Mouse (Mus musculus): Measurements from ENCODE around the gene Jup. TPM values are rescaled to one million over a fixed set of nuclear protein-coding genes. Genes with fewer than 3 reads are reported as not detected.

Gene Jup
- 213 and 239 TPM in 2 replicates for polyA plus RNA-seq (2012; rRNA removed)

DNA sequence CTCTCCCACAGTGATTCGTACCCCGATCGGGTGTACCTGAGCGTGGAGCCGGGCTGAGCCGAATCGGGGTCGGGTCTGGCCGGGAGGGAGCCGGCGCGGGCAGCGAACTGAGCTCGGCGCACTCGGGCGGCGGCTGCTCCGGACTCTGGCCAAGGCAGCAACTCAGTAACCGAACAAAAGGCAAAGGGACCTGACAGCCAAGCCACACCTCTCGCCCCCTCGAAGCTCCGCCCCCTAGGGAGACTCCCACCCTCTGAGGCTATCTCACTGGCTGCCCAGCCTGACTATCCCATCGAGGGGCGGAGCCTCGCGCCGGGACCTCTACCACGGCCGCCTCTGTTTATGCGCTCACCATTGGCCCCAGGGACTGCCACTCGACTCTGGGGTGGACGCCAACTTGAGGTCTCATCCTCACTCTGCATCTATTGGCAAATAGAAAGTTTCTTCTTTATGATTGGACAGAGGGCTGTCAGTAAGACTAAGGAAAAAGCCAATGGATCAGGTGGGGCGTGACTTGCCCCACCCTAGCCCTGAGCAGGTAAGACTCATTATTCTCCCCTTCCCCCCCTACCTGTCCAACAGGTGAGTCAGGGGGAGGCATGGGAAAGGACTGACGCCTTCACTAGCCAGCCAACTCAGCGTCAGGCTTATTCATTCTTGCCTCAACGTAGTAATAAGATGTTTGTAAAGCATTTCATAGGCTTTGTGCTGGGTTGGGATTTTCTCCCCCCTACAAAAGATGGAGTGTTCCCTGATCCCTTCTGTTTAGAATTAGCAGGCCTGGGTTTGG, at the start of gene Jup:
Gene Jup (minus strand): TSS at position 164 of the 790 bp plus-strand sequence.
- DNase-seq (ENCODE audit: low read depth): peak; percentile 98

DNA sequence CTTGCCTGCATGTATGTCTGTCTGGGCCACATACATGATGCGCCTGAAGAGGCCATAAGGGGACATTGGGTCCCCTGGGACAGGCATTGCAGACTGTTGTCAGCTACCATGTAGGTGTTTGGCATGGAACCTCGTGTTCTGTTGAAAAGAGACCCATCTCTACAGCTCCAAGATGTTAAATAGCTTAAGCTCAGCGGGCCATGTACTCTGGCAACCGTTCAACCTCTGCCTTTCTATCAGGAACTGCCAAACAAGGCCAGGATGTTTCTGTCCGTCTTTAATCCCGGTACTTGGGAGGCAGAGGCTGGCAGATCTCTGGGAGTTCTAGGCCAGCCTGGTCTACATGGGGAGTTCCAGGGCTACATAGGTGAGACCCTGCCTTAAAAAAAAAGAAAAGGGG, 45.1 kb upstream of the Jup start:
- no peak for DNase-seq (ENCODE audit: low read depth)

DNA sequence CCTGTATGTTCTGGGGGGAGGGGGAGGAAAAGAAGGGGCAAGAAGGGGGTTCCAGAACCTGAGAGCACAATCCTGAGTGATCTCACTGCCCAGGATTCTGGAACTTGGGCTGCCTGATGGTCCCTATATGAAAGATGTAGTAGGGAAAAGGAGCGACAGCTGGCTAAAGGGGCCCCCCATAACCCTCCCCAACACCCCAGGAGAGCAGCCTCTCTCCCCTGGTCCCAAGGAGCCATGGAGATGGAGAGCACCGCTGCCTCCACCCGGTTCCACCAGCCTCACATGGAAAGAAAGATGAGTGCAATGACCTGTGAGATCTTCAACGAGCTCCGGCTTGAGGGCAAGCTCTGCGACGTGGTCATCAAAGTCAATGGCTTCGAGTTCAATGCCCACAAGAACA, 44.2 kb upstream of the Jup start, which contains the start of the genes Nt5c3b and Klhl10:
Gene Nt5c3b (minus strand): TSS at position 12 of the 400 bp plus-strand sequence.
Gene Klhl10 (plus strand): TSS at position 121 of the 400 bp plus-strand sequence.
- DNase-seq (ENCODE audit: low read depth): no peak

DNA sequence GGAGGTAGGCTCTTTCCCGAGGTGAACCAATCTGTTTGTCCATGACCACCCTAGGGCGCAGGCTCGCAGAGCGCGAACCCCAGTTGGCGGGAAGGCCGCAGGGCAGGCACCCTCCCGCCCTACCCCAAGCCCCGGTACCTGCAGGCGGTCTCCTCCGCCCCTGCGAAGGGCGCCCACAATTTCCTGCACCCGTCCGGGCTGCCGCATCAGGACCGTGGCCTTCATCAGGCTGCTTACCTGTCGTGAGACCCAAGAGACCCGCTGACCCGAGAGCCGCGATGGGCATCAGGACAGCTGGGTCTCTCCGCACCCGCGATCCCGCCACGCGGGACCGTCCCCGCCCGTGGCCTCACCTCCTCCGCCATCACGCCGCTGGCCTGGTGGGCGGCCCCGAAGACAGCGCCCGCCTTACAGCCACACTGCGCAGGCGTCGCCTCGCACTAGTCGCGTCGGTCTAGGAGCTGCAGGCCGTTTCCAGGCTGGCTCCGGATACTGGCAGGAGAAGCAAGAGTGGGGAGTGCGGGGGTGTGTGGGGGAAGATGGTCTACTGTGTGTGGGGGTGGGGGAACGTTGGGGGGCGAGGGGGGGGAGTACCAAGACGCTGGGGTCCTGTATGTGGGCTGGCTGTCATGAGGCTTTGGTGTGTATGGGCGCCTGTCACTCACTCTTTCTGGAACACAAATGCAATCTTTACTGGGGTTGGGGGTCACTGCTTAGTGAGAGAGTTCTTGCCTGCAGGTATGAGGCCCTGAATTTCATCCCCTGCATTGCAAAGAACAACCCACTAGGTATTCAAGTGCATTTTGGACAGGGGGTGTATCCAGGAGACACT, 43.3 kb upstream of the Jup start:
- no peak for DNase-seq (ENCODE audit: low read depth)

DNA sequence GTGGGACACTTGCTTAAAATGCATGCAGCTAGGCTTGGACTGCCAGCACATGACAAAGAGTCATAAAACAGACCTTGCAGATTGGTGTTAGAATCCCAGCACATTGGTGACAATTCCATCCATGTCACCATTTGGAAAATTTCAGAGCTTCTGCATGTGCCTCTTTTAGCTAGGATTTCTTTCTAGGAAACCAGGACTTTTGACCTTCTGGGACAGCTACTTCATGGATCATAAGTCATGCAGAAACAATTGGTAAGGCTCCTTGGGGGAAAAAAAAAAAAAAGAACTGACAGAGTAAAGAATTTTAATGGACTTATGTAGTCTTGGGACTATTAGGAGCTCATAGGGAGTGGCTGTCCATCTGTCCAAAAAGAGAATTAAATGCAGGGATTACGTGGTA, 40.3 kb upstream of the Jup start:
- DNase-seq (ENCODE audit: low read depth): no peak

DNA sequence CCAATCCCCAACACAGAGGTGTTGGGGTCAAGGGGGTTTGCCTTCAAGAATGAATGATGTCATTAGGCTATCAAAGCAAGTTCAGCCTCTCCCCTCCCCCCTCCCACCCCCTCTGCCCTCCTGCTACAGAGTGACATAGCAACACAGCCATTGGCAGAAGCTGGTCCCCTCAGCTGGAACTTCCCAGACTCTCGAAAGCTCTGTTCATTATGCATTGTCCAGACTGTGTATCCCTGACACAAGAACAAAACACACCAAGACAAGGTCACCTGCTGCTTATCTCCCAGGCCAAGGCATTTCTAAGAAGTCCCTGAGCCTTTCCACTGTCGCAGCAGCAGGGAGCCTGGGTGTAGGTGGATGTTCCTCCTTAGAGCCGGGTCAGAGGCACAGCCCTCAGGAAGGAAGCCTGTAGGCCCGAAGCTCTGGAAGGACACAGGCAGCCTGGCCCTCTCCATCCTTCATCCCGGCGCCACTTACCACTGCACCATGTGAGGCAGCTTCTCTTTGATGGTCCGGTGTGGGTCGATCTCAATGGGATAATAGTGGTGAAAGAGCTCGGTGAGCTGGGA, 38.2 kb upstream of the Jup start:
- no peak for DNase-seq (ENCODE audit: low read depth)

DNA sequence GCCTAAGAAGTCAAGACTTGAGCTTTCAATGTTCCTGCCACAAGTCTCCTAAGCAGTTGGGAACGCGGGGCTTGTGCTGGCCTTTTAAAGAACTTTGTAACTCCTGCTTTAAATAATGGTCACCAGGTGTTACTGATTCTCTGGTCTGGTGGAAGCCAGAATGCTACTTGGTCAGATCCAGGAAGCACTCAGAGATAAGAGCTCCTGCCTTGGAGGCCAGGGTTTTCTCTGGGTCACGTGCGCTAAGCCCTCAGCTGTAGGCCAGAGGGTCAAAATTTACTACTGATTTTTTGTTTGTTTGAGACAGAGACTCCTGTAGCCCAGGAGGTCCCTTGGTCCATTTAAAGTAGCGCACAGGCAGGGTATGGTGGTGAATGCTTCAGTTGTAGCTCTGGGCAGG, 34.4 kb upstream of the Jup start:
- no peak for DNase-seq (ENCODE audit: low read depth)

DNA sequence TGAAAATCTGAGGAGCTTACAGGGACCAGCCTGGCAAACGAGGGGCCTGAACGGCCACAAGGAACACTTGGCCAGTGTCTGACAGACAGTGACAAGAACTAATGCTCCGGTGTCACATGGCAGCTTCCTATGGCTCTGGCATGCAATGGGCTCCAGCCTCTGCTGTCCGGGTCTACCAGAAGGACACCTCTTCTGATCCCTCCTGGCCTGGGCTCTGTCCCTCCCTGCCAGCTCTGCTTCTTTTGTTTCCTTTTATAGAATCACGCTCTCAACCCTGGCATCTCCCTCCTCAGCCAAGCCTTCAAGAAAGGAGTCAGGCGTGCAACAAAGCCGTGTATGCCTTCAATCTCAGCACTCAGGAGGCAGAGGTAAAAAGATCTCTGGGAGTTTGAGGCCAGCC, 32.5 kb upstream of the Jup start:
- no peak for DNase-seq (ENCODE audit: low read depth)

DNA sequence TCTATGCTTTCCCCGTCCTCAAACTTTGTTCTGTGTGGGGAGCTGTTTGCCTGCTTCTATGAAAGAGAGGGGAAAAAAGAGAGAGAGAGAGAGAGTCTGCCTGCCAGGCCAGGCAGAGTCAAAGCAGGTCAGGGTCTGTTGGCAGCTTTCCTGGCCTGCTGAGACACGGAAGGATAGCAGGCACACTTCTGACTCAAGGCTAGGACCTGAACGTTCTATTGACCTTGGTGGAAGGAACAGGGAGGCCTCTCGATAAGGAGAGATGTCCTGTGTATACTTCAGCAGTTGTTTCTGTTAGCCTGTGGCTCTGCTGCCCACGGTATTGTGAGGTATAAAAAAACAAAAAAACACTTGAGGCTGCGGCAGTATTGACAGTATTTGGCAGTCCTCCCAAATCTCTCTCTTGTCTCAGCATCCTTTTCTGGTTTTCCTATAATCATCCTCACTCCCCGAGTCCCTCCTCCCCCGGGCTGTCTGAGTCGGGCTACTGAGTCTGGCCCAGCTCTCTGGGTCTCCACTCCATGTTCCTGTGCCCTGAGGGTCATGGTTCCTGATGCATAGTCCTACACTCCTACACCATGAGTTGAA, 31.1 kb upstream of the Jup start:
- no peak for DNase-seq (ENCODE audit: low read depth)

DNA sequence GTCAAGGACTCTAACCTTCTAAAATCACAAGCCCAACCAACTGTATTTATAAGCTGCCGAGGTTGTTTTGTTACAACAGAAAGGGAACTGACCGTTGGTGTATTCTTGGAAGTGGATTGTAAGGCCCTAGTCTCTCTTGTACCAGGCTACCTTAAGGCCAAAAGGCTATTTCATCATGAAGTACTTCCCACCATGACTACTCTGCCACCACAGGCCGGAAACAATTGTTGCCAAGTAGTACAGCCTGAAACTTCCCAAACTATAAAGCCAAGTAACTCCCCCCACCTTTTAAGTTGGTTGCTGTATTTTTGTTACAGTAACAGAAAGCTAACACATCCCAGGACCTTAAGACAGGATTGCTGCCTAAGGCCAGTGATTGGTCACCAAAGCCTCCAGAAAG, 29.3 kb upstream of the Jup start:
- DNase-seq (ENCODE audit: low read depth): no peak

DNA sequence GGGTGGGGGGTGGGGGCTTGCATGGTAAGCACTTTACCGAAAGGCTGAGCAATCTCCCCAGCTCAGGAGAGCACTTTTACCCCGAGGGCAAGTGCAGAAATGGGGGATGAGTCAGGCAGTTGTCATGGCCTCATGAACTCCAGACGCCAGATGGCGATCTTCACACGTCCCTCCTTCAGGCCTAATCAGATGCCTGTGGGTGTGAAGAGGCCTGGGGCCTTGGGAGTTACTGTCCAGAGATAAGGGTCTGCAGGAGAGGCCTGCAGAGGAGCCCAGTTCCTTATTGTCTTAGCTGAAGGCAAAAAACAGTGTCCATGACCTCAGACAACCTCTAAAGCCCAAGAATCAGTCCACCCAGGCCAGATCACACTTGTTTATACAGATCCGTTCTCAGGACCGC, 28.3 kb upstream of the Jup start:
- no peak for DNase-seq (ENCODE audit: low read depth)

DNA sequence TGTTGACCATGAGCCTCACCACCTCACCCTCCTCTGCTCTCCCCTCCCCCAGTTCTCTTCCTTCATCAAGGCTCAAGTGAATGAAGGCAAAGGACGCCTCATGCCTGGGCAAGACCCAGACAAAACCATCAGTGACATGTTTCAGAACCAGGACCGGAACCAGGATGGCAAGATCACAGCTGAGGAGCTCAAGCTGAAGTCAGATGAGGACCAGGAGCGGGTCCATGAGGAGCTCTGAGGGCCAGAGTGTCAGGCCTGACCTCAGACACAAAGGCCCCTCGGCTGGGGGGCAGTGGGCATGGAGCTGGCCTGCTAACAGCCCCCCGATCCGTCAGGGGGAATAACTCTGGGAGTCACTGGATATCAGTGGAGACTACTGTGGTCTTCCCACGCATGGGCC, 26.3 kb upstream of the Jup start:
- DNase-seq (ENCODE audit: low read depth): no peak

DNA sequence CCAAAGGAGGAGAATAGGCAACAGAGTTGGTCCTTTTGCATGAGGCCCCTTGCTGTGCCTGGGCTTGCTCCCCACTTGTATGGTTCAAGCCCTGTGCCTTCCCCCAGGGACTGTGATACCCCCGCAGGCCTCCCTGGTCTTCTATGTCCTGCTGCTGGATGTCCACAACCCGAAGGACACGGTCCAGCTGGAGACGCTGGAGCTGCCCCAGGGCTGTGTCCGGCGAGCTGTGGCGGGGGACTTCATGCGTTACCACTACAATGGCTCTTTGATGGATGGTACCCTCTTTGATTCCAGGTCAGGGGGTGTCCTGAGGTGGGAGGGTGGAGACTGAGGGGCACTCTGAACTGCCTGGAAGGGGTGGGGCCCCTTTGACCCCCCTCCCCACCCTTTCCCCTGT, 24.0 kb upstream of the Jup start:
- DNase-seq (ENCODE audit: low read depth): no peak

DNA sequence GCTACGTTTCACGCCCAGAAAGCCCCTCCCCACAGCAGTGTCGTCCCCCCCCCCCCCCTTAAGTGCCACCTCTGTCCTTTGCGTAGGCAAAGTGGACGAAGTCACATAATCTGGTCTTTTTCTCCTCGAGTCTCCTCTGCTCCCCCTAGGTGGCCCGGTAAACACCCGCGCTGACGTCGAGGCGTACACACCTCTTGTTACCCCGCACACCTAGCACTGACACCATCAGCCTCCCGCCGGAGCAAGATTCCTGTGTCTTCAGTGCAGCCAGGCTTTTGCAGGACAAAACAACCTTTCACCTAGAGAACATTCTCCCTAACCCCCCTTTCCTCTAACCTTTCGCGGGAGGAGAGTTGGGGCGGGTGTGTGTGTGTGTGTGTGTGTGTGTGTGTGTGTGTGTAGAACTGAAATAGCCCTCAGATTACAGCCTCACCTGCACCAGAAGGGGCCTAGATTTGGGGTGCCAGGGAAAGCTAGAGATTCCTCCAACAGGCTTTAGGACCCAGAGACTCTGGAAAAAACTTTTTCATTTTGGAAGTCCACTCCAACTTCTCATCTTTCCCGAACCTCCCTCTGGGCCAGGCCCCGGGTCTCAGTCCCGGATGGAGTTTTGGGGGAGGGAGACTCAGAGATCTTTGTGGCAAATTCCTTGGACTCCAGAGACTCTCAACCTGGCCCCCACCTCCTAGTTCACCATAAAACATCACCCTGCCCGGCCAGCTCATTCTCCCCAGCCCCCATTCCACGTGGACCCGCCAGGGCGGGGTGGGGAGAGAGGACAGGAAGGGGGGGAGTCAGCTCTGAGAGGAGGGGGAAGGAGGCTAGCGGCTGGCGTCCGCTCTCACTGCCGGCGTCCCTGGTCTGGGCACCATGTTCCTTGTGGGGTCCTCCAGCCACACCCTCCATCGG, 17.6 kb upstream of the Jup start, which contains the start of gene Fkbp10:
Gene Fkbp10 (plus strand): TSS at position 784 of the 909 bp plus-strand sequence.
- no peak for DNase-seq (ENCODE audit: low read depth)

DNA sequence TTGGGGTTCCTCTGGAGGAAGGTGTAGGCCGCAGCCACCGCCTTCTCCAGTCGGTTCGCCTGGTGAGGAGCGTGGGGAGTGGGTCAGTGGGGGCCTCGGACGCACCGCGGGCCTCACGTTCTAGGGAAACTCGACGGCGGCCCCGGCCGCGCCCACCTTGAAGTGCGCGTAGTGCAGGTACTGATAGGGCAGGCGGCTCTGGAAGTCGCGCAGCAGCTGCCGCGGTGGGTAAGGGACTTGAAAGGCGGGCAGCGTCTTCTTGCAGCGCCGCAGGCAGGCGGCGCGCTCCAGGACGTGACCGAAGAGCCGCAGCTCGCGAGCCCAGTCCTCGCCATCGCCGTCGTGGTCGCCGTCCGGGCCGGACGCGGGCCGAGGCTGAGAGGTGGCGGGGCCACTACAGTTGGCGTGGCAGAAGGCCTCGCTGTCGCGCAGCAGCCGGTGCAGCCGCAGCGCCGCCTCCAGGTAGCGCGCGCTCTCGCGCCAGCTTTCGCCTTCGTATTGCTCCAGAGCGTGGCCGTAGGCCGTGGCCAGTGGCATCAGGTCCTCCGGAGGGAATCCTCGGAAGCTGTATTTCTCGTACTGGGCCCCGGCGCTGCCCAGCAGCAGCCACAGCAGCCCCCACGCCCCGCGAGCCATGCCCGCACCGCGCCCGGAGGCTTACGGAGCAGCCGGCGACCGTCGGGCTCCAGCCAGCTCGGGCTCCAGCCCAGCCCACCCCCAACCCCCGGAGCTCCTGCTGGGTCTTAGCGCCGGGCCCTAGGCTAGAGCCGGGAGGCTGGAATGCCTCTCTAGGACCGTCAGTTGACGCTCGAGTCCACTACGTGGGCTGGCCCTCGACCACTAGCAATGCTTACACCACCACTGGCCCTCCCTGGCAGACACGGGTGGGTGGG, 16.7 kb upstream of the Jup start, which contains the start of gene P3h4:
Gene P3h4 (minus strand): TSS at position 816 of the 893 bp plus-strand sequence.
- DNase-seq (ENCODE audit: low read depth): no peak

DNA sequence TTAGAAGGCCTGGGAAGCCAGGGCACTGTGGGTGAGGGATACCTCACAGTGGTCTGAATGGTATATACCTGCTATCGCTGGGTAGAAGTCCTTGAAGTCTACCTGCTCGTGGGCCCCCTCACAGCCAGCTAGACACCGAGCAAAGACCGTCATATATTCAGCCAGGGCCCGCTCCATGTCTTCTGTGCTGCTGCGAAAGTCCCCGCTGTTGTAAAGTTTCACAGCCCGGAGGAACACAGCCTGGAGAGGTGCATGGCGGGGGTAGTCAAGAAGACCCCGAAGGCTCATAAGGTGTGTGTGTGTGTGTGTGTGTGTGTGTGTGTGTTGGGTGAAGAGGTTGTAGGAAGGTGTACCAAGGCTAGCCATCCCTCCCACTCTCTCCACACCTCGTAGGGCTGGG, 16.0 kb upstream of the Jup start:
- DNase-seq (ENCODE audit: low read depth): no peak

DNA sequence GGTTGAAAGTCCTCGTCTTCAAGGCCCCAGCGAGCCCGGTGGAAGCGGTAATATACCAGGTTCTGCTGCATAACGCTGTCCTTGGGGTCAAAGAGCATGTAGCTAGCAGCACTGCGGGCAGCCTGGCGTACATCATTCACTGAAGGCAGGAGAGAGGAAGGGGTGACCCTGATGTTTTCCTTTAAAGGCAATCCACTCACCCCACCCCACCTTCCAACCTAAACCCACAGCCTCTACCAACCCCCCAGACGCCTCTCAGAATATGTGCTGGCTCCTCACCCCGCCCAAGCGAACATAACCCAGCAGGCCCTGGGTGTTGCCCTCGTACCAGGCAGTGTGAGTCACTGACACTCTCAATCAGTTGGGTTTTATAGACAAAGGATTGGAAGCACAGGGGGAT, 14.2 kb upstream of the Jup start:
- DNase-seq (ENCODE audit: low read depth): no peak

DNA sequence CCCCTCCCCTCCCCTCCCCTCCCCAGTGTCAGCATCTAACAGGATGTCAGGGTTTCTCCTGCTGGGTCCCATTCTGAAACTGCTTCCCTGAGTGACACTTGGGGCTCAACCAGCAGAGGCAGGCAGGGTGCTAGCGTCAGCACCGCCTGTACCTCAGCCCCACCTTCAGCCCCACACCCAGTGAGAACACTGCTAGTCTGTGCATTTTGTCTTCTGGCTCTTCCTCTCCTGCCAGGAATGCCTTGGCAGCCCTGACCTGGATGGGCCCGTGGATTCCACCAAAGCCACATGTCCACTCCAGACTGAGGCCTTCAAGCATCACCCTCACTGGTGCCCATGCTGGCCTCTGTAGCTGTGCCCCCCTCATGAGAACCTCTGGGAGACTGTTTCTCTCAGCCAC, 12.1 kb upstream of the Jup start:
- no peak for DNase-seq (ENCODE audit: low read depth)

DNA sequence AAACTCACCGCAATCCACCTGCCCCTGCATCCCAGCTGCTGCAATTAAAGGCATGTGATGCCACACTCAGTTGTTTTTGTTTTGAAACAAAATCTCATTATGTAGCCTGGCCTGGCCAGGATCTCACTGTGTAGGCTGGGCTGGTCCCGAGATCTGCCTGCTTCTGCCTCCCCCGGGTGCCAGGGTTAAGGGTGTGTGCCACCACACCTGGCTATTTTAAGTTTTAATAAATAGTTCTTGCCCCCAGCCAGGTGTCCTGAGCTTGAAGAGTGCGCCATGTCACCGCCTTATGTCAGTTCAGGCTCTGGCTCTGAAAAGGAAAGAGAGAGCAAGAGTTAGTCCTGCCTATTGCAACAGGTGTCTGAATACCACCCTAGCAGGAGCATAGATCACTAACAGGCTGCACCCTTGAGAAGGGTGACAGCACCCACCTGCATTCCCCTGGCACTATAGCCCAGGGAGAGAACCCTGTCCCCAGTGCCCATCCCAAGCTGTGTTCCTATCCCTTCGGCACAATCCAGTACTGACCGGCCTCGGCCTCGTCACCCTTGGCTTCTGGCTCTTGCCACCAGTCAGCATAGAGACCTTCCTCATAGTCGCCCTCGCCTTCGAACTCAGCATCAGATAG, 11.4 kb upstream of the Jup start:
- no peak for DNase-seq (ENCODE audit: low read depth)

All from gonadal fat pad, adult 2 months (tissue).